9 mouse cellular contexts compared by ENCODE assay signal in genomic region chr4:120247412-120247811, GRCm38 (mm10). TPM values are rescaled to one million over a fixed set of nuclear protein-coding genes. Genes with fewer than 3 reads are reported as not detected.
DNase-seq lines count a peak whose midpoint lies in the region; ATAC-seq lines count a peak whose summit lies in the region.
"Had no signal": no experiment of that assay in that cellular context is flagged by ENCODE, and none has a peak within 500 bp of the region (broad histone marks: within the 10 kb centered on the region; RNA-seq: fewer than 3 reads in every experiment).

No protein-coding gene starts in this region.

- peak; percentile 35 for DNase-seq in embryo, embryonic 10 days (ENCODE audit: low spot score)
- DNase-seq in embryo, embryonic 11 days = no peak
- peak; percentile 93 for DNase-seq in kidney, postnatal 10 days
- DNase-seq in spleen, adult 18-20 months = no peak
- DNase-seq: liver, embryonic 13.5 days had no signal

- no peaks in the 10 kb centered on the region for H3K36me3 ChIP-seq in embryonic facial prominence, embryonic 12.5 days
- no peaks in the 10 kb centered on the region for H3K36me3 ChIP-seq in heart, embryonic 13.5 days
- H3K36me3 ChIP-seq in stomach, embryonic 14.5 days (ENCODE audit: control insufficient read depth, insufficient read depth, low read length) = no peaks in the 10 kb centered on the region
- H3K36me3 ChIP-seq: liver, embryonic 13.5 days had no signal

- no peak for ATAC-seq in embryonic facial prominence, embryonic 12.5 days (ENCODE audit: insufficient number of reproducible peaks, insufficient read depth, low FRiP score, low TSS enrichment)
- ATAC-seq in heart, embryonic 13.5 days (ENCODE audit: extremely low read depth, insufficient number of reproducible peaks, low FRiP score, low TSS enrichment) = peak; percentile 34; the same call in 1 of the 2 replicates
- ATAC-seq in stomach, embryonic 14.5 days (ENCODE audit: insufficient number of reproducible peaks, insufficient read depth, low FRiP score, low read depth) = peak; percentile 42; the same call in 1 of the 2 replicates
- no peak for ATAC-seq in megakaryocyte, adult 5-6 weeks (ENCODE audit: poor library complexity, severe bottlenecking)

- no peak overlapping the region for H3K9ac ChIP-seq in embryonic facial prominence, embryonic 12.5 days
- H3K9ac ChIP-seq in heart, embryonic 13.5 days = no peak overlapping the region
- no peak overlapping the region for H3K9ac ChIP-seq in stomach, embryonic 14.5 days (replicated peaks; ENCODE audit: low read depth, low read length)
- H3K9ac ChIP-seq: liver, embryonic 13.5 days had no signal

- H3K4me1 ChIP-seq in embryonic facial prominence, embryonic 12.5 days = peaks cover 24% of the 10 kb centered on the region
- peaks cover 55% of the 10 kb centered on the region for H3K4me1 ChIP-seq in heart, embryonic 13.5 days
- H3K4me1 ChIP-seq in stomach, embryonic 14.5 days (ENCODE audit: control insufficient read depth, insufficient read depth, low read length) = no peaks in the 10 kb centered on the region; the same call in 1 of the 2 replicates
- H3K4me1 ChIP-seq: liver, embryonic 13.5 days had no signal

- WGBS in embryonic facial prominence, embryonic 12.5 days = 53% methylated on average over 5 of the region's 5 CpGs
- WGBS in heart, embryonic 13.5 days = 7% methylated on average over 5 of the region's 5 CpGs
- 27% methylated on average over 5 of the region's 5 CpGs for WGBS in stomach, embryonic 14.5 days

- H3K27ac ChIP-seq in embryonic facial prominence, embryonic 12.5 days = 0 out of 2 replicates have a peak overlapping the region, but pooled peaks have one; percentile 12
- H3K27ac ChIP-seq in heart, embryonic 13.5 days (replicated peaks) = peak overlapping the region; percentile 91
- H3K27ac ChIP-seq in stomach, embryonic 14.5 days (ENCODE audit: low read length) = no peak overlapping the region
- H3K27ac ChIP-seq: liver, embryonic 13.5 days had no signal

- H3K9me3 ChIP-seq in embryonic facial prominence, embryonic 12.5 days = no peaks in the 10 kb centered on the region
- H3K9me3 ChIP-seq in heart, embryonic 13.5 days = no peaks in the 10 kb centered on the region
- H3K9me3 ChIP-seq in stomach, embryonic 14.5 days (ENCODE audit: control insufficient read depth, low read depth, low read length) = no peaks in the 10 kb centered on the region
- H3K9me3 ChIP-seq: liver, embryonic 13.5 days had no signal

- H3K27me3 ChIP-seq in embryonic facial prominence, embryonic 12.5 days = peaks cover 3% of the 10 kb centered on the region; the same call in 1 of the 2 replicates
- H3K27me3 ChIP-seq in heart, embryonic 13.5 days (replicated peaks) = peaks cover 26% of the 10 kb centered on the region
- H3K27me3 ChIP-seq in stomach, embryonic 14.5 days (ENCODE audit: control insufficient read depth, insufficient read depth, low read length) = no peaks in the 10 kb centered on the region

- no peak overlapping the region for H3K4me2 ChIP-seq in embryonic facial prominence, embryonic 12.5 days (replicated peaks)
- no peak overlapping the region for H3K4me2 ChIP-seq in heart, embryonic 13.5 days
- no peak overlapping the region for H3K4me2 ChIP-seq in stomach, embryonic 14.5 days (replicated peaks; ENCODE audit: low read depth, low read length)
- H3K4me2 ChIP-seq: liver, embryonic 13.5 days had no signal

- no peak overlapping the region for H3K4me3 ChIP-seq in embryonic facial prominence, embryonic 12.5 days
- H3K4me3 ChIP-seq in heart, embryonic 13.5 days = no peak overlapping the region
- H3K4me3 ChIP-seq in stomach, embryonic 14.5 days (ENCODE audit: low read depth, low read length) = no peak overlapping the region
- H3K4me3 ChIP-seq: liver, embryonic 13.5 days had no signal

RNA-seq across cellular contexts. Expression of gene Foxo6, which starts 39.7 kb away (rescaled TPM):
- 0.46 and 0.47 TPM in 2 replicates for polyA plus RNA-seq in embryonic facial prominence, embryonic 12.5 days (2016; fragmentation: Nextera tagmentation; extraction: Ambion mirVana)
- 0.10 TPM in 1 of 2 replicates, not detected in the other for polyA plus RNA-seq in heart, embryonic 13.5 days (2015; fragmentation: Nextera tagmentation; extraction: Ambion mirVana)
- polyA plus RNA-seq in stomach, embryonic 14.5 days (2014; fragmentation: Nextera tagmentation; extraction: Ambion mirVana) = 0.12 and 0.38 TPM in 2 replicates
- not detected in 2 replicates for total RNA-seq in megakaryocyte, adult 5-6 weeks (2015)
- total RNA-seq in megakaryocyte, adult 5-6 weeks (2017) = not detected in 2 replicates
- polyA plus RNA-seq: liver, embryonic 13.5 days had no signal

Comparison
In these comparisons a context has a peak if more than half of its experiments do, and no peak if none do; other contexts are left out.
1. DNase-seq: peak in embryo, embryonic 10 days (single experiment) and kidney, postnatal 10 days (single experiment); none in embryo, embryonic 11 days (single experiment) and spleen, adult 18-20 months (0 of 2).
2. ATAC-seq: peak in heart, embryonic 13.5 days (single experiment) and stomach, embryonic 14.5 days (single experiment); none in embryonic facial prominence, embryonic 12.5 days (single experiment) and megakaryocyte, adult 5-6 weeks (single experiment).